Mouse (Mus musculus) MEL (cell line): ENCODE results near the gene Efna2.

Source experiments
- CTCF ChIP-seq, 3 experiments: IDR thresholded peaks in 2 of 3; conservative IDR thresholded peaks in 1 of 3; 2 replicates each; pipeline ENCODE4 v1.5.1; 2011 to 2012; ENCODE audit warnings: low read length in 3 of 3, low read depth in 2 of 3, mild to moderate bottlenecking in 2 of 3, improper control_type of control experiment in 1 of 3, inconsistent platforms in 1 of 3, mixed read lengths in 1 of 3, moderate library complexity in 1 of 3; ENCODE audit not compliant: control insufficient read depth in 1 of 3, insufficient read depth in 1 of 3, poor library complexity in 1 of 3, severe bottlenecking in 1 of 3
- ELF1 ChIP-seq: IDR thresholded peaks from 2 replicates; pipeline ENCODE4 v1.6.1; 2014; ENCODE audit warnings: low read depth, mild to moderate bottlenecking, inconsistent platforms, low read length, improper control_type of control experiment, moderate library complexity
- ETS1 ChIP-seq: IDR thresholded peaks from 2 replicates; pipeline ENCODE4 v1.6.1; 2012; ENCODE audit warnings: low read depth, mild to moderate bottlenecking, inconsistent platforms, low read length, improper control_type of control experiment, moderate library complexity
- HCFC1 ChIP-seq: IDR thresholded peaks from 2 replicates; pipeline ENCODE4 v1.6.1; 2012; ENCODE audit warnings: low read depth, mild to moderate bottlenecking, inconsistent platforms, low read length, improper control_type of control experiment, moderate library complexity
- KAT2A ChIP-seq: conservative IDR thresholded peaks from 2 replicates; pipeline ENCODE4 v1.6.1; 2012; ENCODE audit warnings: low read depth, low read length, improper control_type of control experiment, inconsistent platforms
- MAX ChIP-seq: IDR thresholded peaks from 2 replicates; pipeline ENCODE4 v1.6.1; 2011; ENCODE audit warnings: low read length, improper control_type of control experiment
- POLR2A ChIP-seq, 2 experiments: IDR thresholded peaks; 2 replicates each; pipeline ENCODE4 v1.6.1; 2011 to 2012; ENCODE audit warnings: low read length in 2 of 2, mild to moderate bottlenecking in 2 of 2, control low read depth in 1 of 2, improper control_type of control experiment in 1 of 2, low read depth in 1 of 2, moderate library complexity in 1 of 2; ENCODE audit not compliant: control insufficient read depth in 1 of 2, insufficient read depth in 1 of 2, poor library complexity in 1 of 2
- RCOR1 ChIP-seq: IDR thresholded peaks from 2 replicates; pipeline ENCODE4 v1.6.1; 2012; ENCODE audit warnings: low read depth, mild to moderate bottlenecking, inconsistent platforms, low read length, improper control_type of control experiment
- SMC3 ChIP-seq: IDR thresholded peaks from 2 replicates; pipeline ENCODE4 v1.6.1; 2011; ENCODE audit warnings: low read depth, low read length, improper control_type of control experiment
- TCF12 ChIP-seq: IDR thresholded peaks from 2 replicates; pipeline ENCODE4 v1.6.1; 2014; ENCODE audit warnings: low read depth, mild to moderate bottlenecking, inconsistent platforms, low read length, improper control_type of control experiment, moderate library complexity
- USF1 ChIP-seq: IDR thresholded peaks from 2 replicates; pipeline ENCODE4 v1.6.1; 2014; ENCODE audit warnings: low read depth, mild to moderate bottlenecking, inconsistent platforms, low read length, improper control_type of control experiment, moderate library complexity
- ZKSCAN1 ChIP-seq: IDR thresholded peaks from 2 replicates; pipeline ENCODE4 v1.6.1; 2012; ENCODE audit warnings: low read depth, mild to moderate bottlenecking, inconsistent platforms, low read length, improper control_type of control experiment, moderate library complexity
- ZNF384 ChIP-seq: IDR thresholded peaks from 2 replicates; pipeline ENCODE4 v1.6.1; 2012; ENCODE audit warnings: low read depth, mild to moderate bottlenecking, inconsistent platforms, low read length, improper control_type of control experiment

DNA sequence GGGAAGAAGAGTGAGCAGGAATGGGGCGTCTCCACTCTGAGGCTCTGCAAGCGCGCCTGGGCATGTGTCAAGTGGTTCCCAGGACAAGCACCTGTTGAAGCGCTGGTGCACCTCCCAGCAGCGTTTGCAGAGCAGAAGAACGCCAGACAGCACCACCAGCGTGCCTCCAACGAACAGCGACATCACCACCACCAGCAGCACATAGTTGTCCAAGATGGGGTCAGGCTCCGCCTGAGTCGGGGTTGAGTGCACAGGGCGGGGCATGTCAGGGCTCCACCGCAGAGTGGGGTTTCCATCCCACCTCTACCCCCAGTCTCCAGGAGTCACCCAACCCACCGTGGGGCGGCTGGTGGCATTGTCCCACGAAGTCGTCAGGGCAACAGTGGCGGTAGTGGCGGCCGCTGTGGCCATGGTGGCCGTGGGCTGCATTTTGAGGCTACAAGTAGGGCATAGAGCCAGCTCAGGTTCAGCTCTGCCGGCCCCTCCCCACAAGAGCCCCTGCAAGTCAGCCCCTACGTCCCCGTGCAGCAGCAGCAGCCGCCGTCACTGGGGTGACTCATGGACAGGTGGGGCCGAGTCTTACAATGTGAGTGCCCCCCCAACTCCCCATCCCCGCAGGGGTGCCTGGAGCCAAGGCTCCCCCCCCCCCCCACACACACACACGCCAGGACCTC is 42.2 kb upstream of the Efna2 start:
- TF ChIP-seq CTCF (IDR thresholded peaks at IDR 0.05 in 2 of 3, conservative IDR thresholded peaks at IDR 0.05 in 1 of 3; ENCODE audit: control insufficient read depth in 1 of 3, insufficient read depth in 1 of 3, low read depth in 2 of 3, low read length in 3 of 3, poor library complexity in 1 of 3, severe bottlenecking in 1 of 3) (no peak), POLR2A (IDR thresholded peaks at IDR 0.05; ENCODE audit: control insufficient read depth in 1 of 2, insufficient read depth in 1 of 2, low read depth in 1 of 2, low read length in 2 of 2, poor library complexity in 1 of 2) (0 out of 4 replicates have a peak, but pooled peaks of 1 of the 2 experiments have one; percentile 20), MAX (no peak), ZKSCAN1 (no peak), RCOR1 (no peak), ETS1 (no peak), ZNF384 (no peak), SMC3 (no peak), KAT2A (no peak), HCFC1 (no peak), USF1 (no peak), ELF1 (no peak), TCF12 (no peak)
